Mouse (Mus musculus): ENCODE data around the gene Rasl11b.

Rasl11b gene

GRCm38 (mm10) chr5:74209640-74210039 lies 14.6 kb downstream of the Rasl11b start:
- no peak for DNase-seq (ENCODE audit: low read depth, low spot score)

- DNase-seq (ENCODE audit: low read depth, low spot score): no peak
Measured at GRCm38 (mm10) chr5:74211346-74211745, 16.3 kb downstream of the Rasl11b start.

GRCm38 (mm10) chr5:74214501-74215110 lies 19.5 kb downstream of the Rasl11b start:
- DNase-seq (ENCODE audit: low read depth, low spot score): no peak

- DNase-seq (ENCODE audit: low read depth, low spot score): no peak
Measured at GRCm38 (mm10) chr5:74215125-74215524, 20.0 kb downstream of the Rasl11b start.

- DNase-seq (ENCODE audit: low read depth, low spot score): no peak
Measured at GRCm38 (mm10) chr5:74218524-74218923, 23.4 kb downstream of the Rasl11b start.

- DNase-seq (ENCODE audit: low read depth, low spot score): no peak
Measured at GRCm38 (mm10) chr5:74222626-74223025, 27.5 kb downstream of the Rasl11b start.

GRCm38 (mm10) chr5:74224480-74224879 lies 29.4 kb downstream of the Rasl11b start:
- DNase-seq (ENCODE audit: low read depth, low spot score): no peak

- no peak for DNase-seq (ENCODE audit: low read depth, low spot score)
Measured at GRCm38 (mm10) chr5:74226183-74226582, 31.1 kb downstream of the Rasl11b start.

- no peak for DNase-seq (ENCODE audit: low read depth, low spot score)
Measured at GRCm38 (mm10) chr5:74227352-74227751, 32.3 kb downstream of the Rasl11b start.

GRCm38 (mm10) chr5:74228938-74229337 lies 33.9 kb downstream of the Rasl11b start:
- no peak for DNase-seq (ENCODE audit: low read depth, low spot score)

GRCm38 (mm10) chr5:74229775-74230413 lies 34.8 kb downstream of the Rasl11b start:
- no peak for DNase-seq (ENCODE audit: low read depth, low spot score)

- DNase-seq (ENCODE audit: low read depth, low spot score): no peak
Measured at GRCm38 (mm10) chr5:74230525-74230924, 35.4 kb downstream of the Rasl11b start.

GRCm38 (mm10) chr5:74233808-74234207 lies 38.7 kb downstream of the Rasl11b start:
- DNase-seq (ENCODE audit: low read depth, low spot score): no peak

GRCm38 (mm10) chr5:74239369-74239768 lies 44.3 kb downstream of the Rasl11b start:
- no peak for DNase-seq (ENCODE audit: low read depth, low spot score)

GRCm38 (mm10) chr5:74240298-74240697 lies 45.2 kb downstream of the Rasl11b start:
- DNase-seq (ENCODE audit: low read depth, low spot score): no peak

- DNase-seq (ENCODE audit: low read depth, low spot score): no peak
Measured at GRCm38 (mm10) chr5:74240926-74241680, 46.0 kb downstream of the Rasl11b start.

GRCm38 (mm10) chr5:74242654-74243053 lies 47.6 kb downstream of the Rasl11b start:
- no peak for DNase-seq (ENCODE audit: low read depth, low spot score)

GRCm38 (mm10) chr5:74244406-74245019 lies 49.4 kb downstream of the Rasl11b start:
- no peak for DNase-seq (ENCODE audit: low read depth, low spot score)

- DNase-seq (ENCODE audit: low read depth, low spot score): no peak
Measured at GRCm38 (mm10) chr5:74245641-74246145, 50.6 kb downstream of the Rasl11b start.

GRCm38 (mm10) chr5:74246453-74246852 lies 51.4 kb downstream of the Rasl11b start:
- no peak for DNase-seq (ENCODE audit: low read depth, low spot score)

GRCm38 (mm10) chr5:74246971-74247370 lies 51.9 kb downstream of the Rasl11b start:
- DNase-seq (ENCODE audit: low read depth, low spot score): no peak

Data from A20 (cell line).